Mouse (Mus musculus): Measurements from ENCODE around the gene Ogfod1. TPM values are rescaled to one million over a fixed set of nuclear protein-coding genes. Genes with fewer than 3 reads are reported as not detected.
A peak's percentile ranks its signal among the peaks of the same experiment; 100 is the strongest.
"Not testable (repeated sequence)": the region's sequence is repeated elsewhere in the genome, so short reads cannot be mapped to it uniquely, and the experiment has no call there.

Ogfod1 gene
- 10 to 100 TPM; 21.8 to 22.9 TPM for total RNA-seq (2021)
- long read RNA-seq, experiment 1, full-length matches to known transcripts: 1 of 11 reads
- long read RNA-seq, experiment 1, partial matches to known transcripts: 0 of 11 reads
- long read RNA-seq, experiment 1, other reads (novel, unspliced or antisense): 10 of 11 reads
- long read RNA-seq, experiment 2, full-length matches to known transcripts: 1 of 19 reads
- long read RNA-seq, experiment 2, partial matches to known transcripts: 3 of 19 reads
- long read RNA-seq, experiment 2, other reads (novel, unspliced or antisense): 15 of 19 reads

DNA sequence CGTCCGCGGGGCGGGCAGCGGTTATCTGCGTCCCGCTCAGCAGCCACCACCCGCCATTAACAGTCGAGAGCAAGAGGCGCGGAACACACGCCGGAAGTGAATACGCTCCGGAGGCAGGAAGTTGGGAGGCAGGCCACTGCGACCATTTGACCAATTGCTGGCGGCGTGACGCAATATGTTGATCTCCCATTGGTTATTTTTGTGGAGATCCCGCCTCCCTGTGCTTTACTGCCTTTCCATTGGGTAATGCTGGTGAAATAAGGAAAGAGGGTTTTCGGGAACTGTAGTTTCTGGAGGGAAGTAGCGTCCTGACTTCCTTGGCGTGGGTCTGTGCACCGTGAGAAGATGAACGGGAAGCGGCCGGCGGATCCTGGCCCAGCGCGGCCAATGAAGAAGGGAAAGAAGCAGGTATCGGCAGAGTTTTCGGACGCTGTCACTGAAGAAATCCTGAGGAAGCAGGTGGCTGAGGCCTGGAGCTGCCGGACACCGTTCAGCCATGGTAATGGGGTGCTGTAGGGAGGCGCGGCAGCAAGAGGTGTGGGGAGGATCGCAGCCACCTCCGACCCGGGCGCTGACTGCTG is at the start of gene Ogfod1, which contains the start of gene Nudt21:
Ogfod1 (plus strand) TSS at position 255 of the 581 bp plus-strand sequence.
Nudt21 (minus strand) TSS at position 88 of the 581 bp plus-strand sequence.
- intact Hi-C loops (cut with DNase I): no loop called here
- peak; percentile 85 to 90 for DNase-seq

GRCm38 (mm10) chr8:93989739-93990138 is 47.3 kb upstream of the Ogfod1 start:
- no peak for DNase-seq
- intact Hi-C loops (cut with DNase I): no loop called here

GRCm38 (mm10) chr8:93998961-93999360 is 38.0 kb upstream of the Ogfod1 start:
- intact Hi-C loops (cut with DNase I): no loop called here
- no peak for DNase-seq

DNA sequence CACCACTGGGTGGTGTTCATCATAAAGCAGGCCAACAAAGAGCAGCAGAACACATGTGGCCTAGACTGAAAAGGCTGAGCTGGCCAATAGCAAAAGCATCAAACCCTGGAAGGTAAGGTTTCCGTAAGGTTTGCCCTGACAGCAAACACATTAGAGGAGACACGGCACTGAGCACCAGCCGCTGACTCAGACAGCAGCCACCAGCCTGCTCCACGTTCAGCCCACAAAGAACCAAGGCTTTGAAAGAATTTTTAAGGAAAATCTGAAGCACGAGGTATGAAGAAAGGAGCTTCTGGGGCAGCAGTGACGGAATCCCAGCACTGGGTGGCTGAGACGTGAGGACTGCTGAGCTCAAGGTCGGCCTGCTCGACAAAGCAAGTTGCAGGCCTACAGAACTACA is 32.9 kb upstream of the Ogfod1 start:
- DNase-seq: no peak
- intact Hi-C loops (cut with DNase I): no loop called here

DNA sequence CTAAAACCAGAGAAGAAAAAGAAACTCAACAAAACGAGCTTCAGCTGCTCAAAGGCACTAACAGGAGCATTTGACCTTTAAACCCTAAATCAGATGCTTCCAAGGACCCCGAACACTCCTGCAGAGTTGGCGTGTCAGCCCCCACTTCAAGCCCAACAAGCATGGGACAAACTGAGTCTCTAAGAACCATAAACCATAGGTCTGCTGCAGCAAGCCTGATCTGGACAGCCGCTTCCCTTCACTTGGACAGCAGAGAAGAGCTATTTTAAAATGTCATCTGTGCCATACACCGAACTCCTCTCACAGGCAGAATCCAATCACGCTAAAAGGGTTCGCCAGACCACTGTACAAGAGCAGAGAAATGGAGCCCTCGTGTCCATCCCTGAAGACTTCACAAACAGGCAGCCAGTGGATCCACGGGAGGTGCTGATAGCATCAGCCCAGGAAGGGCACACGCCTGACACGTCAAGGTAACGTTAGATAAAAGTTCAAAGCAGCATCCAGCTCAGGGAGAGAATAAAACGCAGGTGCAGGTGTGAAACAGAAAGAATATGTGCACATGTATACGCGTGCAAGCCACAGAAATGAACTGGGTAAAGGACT is 27.7 kb upstream of the Ogfod1 start:
- intact Hi-C loops (cut with DNase I): no loop called here
- DNase-seq: no peak

- DNase-seq: no peak
- intact Hi-C loops (cut with DNase I): no loop called here
These were observed 26.8 kb upstream of the Ogfod1 start for GRCm38 (mm10) chr8:94010101-94010705.

DNA sequence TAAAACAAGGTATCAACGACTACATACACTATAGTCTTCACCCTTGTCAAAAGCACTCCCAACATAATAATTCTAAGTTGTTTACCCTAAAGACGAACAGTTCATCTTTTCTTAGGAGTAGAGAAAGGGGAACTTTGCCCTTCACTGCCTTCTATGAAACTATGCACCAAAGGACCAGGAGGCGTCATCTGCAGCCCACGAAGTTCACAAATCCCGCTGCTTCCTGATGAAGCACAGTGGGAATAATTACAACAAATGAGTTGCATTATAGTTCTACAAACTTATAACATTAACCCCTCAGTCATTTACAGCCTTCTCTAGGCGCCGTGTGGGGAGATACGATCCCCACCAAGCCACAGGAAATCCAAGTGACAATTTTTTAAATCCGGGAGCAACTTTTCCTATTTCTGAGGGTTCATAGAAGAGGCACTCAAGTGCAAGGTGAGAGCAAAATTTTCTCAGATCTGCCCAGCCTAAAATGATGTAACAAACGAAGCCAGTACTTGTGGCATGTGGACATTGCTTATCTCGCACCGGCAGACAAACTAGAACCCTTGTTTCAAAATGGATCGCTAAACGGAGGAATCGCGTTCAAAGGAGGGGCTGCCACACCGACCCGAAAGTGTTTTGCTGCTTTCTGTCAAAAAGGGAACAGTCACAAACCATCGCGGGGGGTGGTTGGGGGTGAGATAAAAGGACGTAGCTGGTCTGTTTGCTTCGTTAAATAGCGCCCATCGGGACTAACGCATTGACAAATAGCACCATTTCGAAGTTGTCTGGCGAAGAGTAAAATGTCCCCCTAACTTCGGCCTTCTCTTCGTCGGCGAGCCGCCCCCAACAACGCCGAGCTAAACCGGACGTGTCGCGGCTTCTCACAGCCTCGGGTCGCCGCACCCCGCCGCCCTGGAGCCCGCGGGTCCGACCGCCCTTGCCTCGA is 25.7 kb upstream of the Ogfod1 start:
- DNase-seq: no peak
- intact Hi-C loops (cut with DNase I): no loop called here

GRCm38 (mm10) chr8:94012013-94012951 is 24.7 kb upstream of the Ogfod1 start, which contains the start of gene Amfr:
Gene Amfr, minus strand, starts transcription at chr8:94012842.
- intact Hi-C loops (cut with DNase I): no loop called here
- peak; percentile 28 to 60 for DNase-seq

- intact Hi-C loops (cut with DNase I): no loop called here
- no peak for DNase-seq
These were observed 23.9 kb upstream of the Ogfod1 start for GRCm38 (mm10) chr8:94013026-94013612.

DNA sequence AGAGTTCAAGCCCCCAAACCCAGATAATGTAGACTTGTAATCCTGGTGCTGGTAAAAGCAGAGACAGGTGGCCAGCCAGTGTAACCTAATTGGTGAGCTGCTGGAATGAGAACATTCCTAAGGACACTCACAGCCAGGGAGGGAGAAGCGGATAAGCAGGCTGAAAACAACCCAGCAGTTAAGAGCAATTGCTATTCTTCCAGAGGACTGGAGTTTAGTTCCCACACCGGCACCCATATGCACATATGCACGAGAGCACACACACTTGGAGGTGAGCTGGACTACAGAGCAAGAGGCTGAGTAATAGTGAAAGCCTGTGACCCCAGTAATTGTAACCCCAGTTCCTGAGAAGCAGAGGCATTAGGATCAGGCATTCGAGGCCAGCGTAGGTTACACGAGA is 13.1 kb upstream of the Ogfod1 start:
- intact Hi-C loops (cut with DNase I): no loop called here
- no peak for DNase-seq

GRCm38 (mm10) chr8:94029701-94030100 is 7.3 kb upstream of the Ogfod1 start:
- DNase-seq: no peak
- intact Hi-C loops (cut with DNase I): no loop called here

DNA sequence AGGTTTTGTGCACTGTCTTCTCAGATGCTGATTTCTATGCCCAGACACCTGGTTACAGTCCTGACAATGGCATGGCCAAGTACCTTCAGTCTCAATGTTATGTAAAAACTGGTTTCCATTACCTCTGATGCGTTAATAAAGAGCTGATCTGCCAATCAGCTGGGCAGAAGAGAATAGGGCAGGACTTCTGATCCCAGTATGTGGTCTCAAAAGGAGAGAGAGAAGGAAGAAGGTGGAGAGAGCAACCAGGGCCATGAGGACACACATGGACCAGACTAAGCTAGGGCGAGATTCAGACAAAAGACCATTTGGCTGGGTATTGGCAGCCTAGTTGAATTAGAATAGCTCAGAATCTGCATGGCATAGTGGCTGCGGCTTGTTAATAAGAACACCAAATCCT is 3.4 kb upstream of the Ogfod1 start:
- intact Hi-C loops (cut with DNase I): no loop called here
- DNase-seq: no peak

DNA sequence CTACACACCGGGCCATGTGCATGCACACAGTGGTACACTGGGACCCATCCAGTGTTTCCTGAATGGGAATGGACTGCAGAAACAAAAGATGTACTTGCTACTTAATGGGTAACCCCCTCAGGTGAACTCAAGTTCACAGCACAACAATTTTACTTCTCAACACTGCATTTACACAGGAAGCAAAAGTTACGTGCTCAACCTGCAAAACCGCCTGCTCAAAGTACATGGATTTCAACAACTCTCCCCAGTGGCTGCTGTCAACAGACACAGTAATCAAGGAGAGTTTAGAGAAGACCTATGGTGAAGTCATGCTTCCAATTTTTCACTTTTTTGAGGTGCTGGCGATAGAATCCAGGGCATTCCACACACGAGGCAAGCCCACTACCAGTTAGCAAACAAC is 1.8 kb upstream of the Ogfod1 start:
- intact Hi-C loops (cut with DNase I): no loop called here
- no peak for DNase-seq

DNA sequence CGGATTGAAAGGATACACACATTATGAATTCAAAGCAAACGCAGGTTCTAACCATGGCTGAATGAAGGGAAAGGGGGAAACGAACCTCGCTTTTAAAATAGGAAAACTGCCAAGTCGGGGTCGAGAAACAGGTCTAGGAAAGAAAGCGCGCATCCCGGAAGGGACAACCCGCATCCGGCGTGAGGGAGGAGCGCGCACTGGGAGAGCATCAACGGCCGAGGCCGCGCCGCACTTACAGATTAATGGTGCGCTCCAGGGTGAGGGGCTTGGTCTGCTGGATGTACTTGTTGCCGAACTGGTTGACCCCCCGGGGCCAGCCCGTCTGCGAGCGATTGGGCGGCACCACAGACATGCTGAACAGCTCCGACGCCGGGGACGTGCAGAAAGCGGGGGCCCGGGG is 457 bp upstream of the Ogfod1 start:
- intact Hi-C loops (cut with DNase I): not testable (repeated sequence)
- DNase-seq: peak; percentile 26 to 40

GRCm38 (mm10) chr8:94037806-94038205 is 808 bp downstream of the Ogfod1 start:
- DNase-seq: no peak
- intact Hi-C loops (cut with DNase I): no loop called here

DNA sequence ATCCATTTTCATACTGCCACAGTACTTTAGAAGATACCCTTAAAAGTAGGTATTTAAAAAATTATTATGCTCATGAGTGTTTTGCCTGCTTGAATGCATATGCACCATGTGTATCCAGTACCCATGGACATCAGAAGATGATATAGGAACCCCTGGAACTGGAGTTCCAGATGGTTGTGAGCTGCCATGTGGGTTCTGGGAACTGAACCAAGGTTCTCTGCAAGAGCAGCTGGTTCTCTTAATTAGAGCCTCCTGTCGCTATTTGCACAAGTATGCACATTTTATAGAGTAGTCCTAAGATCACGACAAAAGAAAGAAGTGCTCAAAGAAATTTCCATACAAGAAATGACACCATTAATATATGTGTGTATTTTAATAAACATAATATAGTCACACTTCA is 10.8 kb downstream of the Ogfod1 start:
- intact Hi-C loops (cut with DNase I): no loop called here

GRCm38 (mm10) chr8:94052696-94053095 is 15.7 kb downstream of the Ogfod1 start:
- intact Hi-C loops (cut with DNase I): no loop called here
- no peak for DNase-seq

More for the DNA sequence above, 10.8 kb downstream of the Ogfod1 start:
- no peak for DNase-seq

GRCm38 (mm10) chr8:94057157-94057854 is 20.3 kb downstream of the Ogfod1 start:
- DNase-seq: peak in 1 of 2 experiments; percentile 18
- intact Hi-C loops (cut with DNase I): loop anchor here (5.0 kb wide), 1 partner anchor 465 kb away; no protein-coding TSS in a partner anchor
